Mouse (Mus musculus) embryonic fibroblast, embryonic 13.5 days (primary cell): Measurements from ENCODE around the gene Unc119b.

ENCODE experiments used
- CTCF ChIP-seq: IDR thresholded peaks from 2 replicates; pipeline ENCODE4 v1.5.1; 2011; ENCODE audit warnings: mild to moderate bottlenecking, control low read depth, low read length, moderate library complexity, borderline replicate concordance; ENCODE audit not compliant: insufficient read depth
- POLR2A ChIP-seq: IDR thresholded peaks from 2 replicates; pipeline ENCODE4 v1.6.1; 2011; ENCODE audit warnings: low read depth, mild to moderate bottlenecking, control low read depth, low read length, moderate library complexity

- no peak for TF ChIP-seq POLR2A
- TF ChIP-seq CTCF = no peak
Observed at GRCm38 (mm10) chr5:115099991-115100390, 34.8 kb downstream of the Unc119b start.
